Mouse (Mus musculus) gastrocnemius, adult 2 months (tissue): ENCODE data around the gene Stab2. TPM values are rescaled to one million over a fixed set of nuclear protein-coding genes. Genes with fewer than 3 reads are reported as not detected.
A peak's percentile ranks its signal among the peaks of the same experiment; 100 is the strongest.

Source experiments
- DNase-seq: peaks from one replicate; pipeline ENCODE4 v3.0.0; 2022
- H3K27ac ChIP-seq: fragments of 200-600 bp; 2 replicates; pipeline ENCODE4 v1.8.1; 2022; ENCODE audit warnings: mild to moderate bottlenecking
- H3K4me3 ChIP-seq: fragments of 200-600 bp; 2 replicates; pipeline ENCODE4 v1.8.1; 2022; ENCODE audit warnings: mild to moderate bottlenecking, moderate library complexity
- CTCF ChIP-seq: fragments of 200-600 bp; IDR thresholded peaks from 2 replicates; pipeline ENCODE4 v1.8.1; 2022; ENCODE audit warnings: antibody characterized with exemption, mild to moderate bottlenecking, moderate library complexity
- intact Hi-C: fragments of 180-260 bp; cut with DNase I; formaldehyde crosslinking; loops from one replicate; pipeline ENCODE4 v1.15.1; 2025
- total RNA-seq, 2 experiments: library from RNA; stranded (reverse); gene quantifications; 2 replicates each; pipeline ENCODE4 v1.2.3; 2021

Gene Stab2
- total RNA-seq, 2 experiments from 2014 or later: 0.84 to 4.5 TPM

GRCm38 (mm10) chr10:86971680-86972502, 35.9 kb downstream of the Stab2 start:
- intact Hi-C loops: loop anchor here (2.0 kb wide), 1 partner anchor 49 kb away; no protein-coding TSS in a partner anchor
- H3K27ac ChIP-seq: peak overlapping the region; percentile 83
- peak; percentile 74 for DNase-seq
- TF ChIP-seq CTCF: peak; percentile 85
- peak overlapping the region; percentile 68 for H3K4me3 ChIP-seq

GRCm38 (mm10) chr10:86969346-86969745, 38.5 kb downstream of the Stab2 start:
- intact Hi-C loops: no loop called here
- no peak overlapping the region for H3K4me3 ChIP-seq
- no peak for TF ChIP-seq CTCF
- no peak for DNase-seq
- H3K27ac ChIP-seq: no peak overlapping the region

DNA sequence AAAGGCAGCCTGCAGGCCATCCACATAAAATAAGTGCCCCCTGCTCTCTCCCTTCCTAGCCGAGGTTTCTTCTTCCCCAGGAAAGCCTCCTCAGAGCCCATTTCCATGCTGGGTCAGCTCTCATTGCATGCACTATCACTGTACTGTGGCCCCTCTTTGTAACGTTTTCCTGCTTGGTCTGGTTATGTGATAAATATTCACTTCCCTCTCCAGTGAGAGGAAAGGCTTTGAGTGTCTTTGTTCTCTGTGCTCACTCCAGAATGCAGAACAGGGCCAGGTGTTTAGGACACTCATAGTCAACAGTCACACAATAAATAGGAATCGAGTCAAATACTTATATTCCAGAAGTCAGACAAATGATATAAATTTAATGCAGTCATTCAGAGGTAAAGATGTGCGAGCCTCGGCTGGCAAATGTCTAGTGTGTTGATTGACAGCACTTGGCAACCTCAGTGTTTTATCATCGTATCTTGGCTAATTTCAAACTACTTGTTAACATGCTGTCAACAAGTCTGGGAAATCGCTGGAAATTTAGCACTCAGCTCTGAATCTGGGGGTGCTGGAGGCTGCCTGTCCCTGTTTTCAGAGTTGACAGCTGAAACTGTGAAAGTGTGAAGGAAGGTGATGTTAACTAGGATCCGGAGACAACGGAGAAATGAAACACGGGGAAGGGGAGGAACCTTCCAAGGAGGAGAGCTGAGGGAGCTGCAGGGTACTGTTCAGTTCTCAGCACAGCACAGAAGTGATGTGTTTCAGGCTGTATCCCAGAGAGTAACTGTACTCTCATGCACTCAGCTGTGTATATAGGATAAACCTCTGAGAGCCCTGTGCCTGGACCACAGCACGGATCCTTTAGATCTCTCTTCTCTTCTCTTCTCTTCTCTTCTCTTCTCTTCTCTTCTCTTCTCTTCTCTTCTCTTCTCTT, 46.0 kb downstream of the Stab2 start:
- intact Hi-C loops: no loop called here
- no peak overlapping the region for H3K27ac ChIP-seq
- H3K4me3 ChIP-seq: no peak overlapping the region
- no peak for TF ChIP-seq CTCF
- no peak for DNase-seq

DNA sequence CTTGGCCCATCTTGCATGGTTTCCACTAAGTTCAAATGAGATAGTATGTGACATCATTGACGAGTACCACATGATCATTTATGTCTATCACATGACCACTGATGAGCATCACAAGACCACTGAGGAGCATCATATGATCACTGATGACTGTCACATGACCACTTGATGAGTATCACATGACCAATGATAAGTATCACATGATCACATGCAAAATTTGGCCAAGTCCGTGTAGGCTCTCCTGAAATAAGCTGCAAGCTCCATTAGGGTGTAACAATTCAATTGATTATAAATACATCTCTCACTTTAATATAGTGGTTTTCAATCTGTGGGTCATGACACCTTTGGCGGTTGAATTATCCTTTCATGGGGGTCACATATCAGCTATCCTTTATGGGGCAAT, 52.5 kb downstream of the Stab2 start:
- Histone ChIP-seq H3K27ac (no peak overlapping the region), H3K4me3 (no peak overlapping the region)
- DNase-seq: no peak
- TF ChIP-seq CTCF: no peak
- intact Hi-C loops: no loop called here

DNA sequence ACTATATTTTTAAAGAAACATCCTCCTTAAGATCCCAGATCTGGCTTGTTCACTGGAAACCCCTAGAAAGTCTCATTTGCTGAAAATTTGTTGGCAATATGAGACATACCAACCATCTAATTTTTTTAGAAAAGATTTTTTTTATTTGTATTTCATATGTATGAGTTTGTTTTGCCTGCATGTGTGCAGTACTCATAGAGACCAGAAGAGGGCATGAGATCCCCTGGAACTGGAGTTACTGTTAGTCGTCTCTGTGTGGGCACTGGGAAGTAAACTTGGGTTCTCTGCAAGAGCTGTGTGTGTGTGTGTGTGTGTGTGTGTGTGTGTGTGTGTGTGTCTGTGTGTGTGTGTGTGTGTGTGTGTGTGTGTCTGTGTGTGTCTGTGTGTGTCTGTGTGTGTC, 55.1 kb downstream of the Stab2 start:
- peak; percentile 14; the same call in 1 of the 2 replicates for TF ChIP-seq CTCF
- intact Hi-C loops: no loop called here
- no peak for DNase-seq
- Histone ChIP-seq H3K27ac (no peak overlapping the region), H3K4me3 (no peak overlapping the region)

DNA sequence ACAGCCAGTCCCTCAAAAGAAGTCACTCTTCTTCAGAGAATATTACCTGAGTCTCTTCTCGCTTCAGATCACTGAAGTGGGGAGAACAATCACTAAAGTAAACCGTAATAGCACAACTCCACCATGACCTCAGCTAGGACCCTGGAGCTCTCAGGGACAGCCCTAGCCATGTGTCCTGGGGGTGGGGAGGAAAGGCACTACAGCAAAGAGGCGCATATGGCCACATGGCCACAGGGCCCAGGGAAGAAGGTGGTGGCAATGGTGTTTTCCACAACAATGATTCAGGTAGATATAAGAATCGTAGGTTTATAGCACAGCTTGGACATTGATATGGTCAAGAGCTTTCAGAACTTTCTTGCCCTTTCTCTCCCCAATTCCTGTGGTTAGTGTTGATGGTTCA, 57.0 kb downstream of the Stab2 start:
- Histone ChIP-seq H3K4me3 (no peak overlapping the region), H3K27ac (no peak overlapping the region)
- intact Hi-C loops: no loop called here
- no peak for TF ChIP-seq CTCF
- DNase-seq: no peak

DNA sequence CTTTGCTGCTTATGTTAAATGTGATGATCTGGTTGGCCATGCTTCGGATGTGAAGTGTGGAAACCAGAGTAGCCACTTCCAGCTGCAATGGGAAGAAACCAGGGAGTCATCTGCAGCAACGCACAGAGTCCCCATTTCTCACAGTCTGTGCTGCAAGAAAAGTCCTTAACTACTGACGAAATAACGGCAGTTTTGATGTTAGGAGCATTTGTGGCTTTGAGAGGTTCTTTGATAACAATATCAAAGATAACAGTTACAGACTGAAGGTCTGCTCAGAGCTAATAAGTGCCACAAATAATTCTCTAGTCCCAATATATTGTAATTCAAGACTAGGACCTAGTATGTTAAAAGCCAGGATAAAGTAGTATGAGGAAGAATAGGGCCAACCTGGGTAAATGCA, 57.9 kb downstream of the Stab2 start:
- Histone ChIP-seq H3K27ac (no peak overlapping the region), H3K4me3 (no peak overlapping the region)
- no peak for DNase-seq
- no peak for TF ChIP-seq CTCF
- intact Hi-C loops: no loop called here

DNA sequence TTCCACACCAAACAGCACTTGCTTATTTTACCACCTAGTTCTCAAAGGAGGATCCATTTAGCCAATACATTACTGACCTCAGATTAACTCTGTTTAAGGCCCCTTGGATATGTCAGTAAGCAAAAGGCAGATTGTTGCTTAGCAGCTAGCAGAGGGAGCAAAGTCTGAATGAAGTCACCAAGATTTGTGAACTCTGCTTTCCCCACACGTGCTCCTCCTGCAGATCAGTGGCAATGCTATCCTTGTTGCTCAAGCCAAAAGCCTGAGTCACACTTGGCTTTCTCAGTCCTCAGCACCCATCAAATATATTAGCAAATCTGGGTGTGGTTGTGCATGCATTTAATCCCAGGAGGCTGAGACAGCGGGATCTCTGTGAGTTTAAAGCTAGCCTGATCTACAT, 60.3 kb downstream of the Stab2 start:
- Histone ChIP-seq H3K27ac (no peak overlapping the region), H3K4me3 (no peak overlapping the region)
- intact Hi-C loops: no loop called here
- no peak for TF ChIP-seq CTCF
- no peak for DNase-seq

DNA sequence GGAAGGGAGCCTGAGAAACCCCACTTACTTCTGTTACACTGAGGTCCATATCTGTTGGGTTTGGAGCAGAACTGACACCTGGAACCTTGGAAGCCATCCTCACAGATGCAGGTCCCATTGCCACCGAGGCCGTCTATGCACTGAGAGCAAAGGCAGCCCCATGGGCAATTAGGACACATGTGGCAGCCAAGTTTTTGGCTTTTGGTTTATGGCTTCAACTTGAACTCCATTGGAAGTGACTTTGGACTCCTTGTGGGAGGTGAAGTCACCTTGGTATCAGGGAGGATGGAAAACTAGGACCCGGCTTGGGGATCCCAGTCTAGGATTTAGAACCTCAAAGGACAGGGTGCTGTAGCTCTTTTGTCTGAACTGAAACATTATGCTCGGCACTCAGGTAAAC, 67.2 kb downstream of the Stab2 start:
- intact Hi-C loops: no loop called here
- H3K4me3 ChIP-seq: no peak overlapping the region
- no peak overlapping the region for H3K27ac ChIP-seq
- no peak for DNase-seq
- TF ChIP-seq CTCF: no peak

GRCm38 (mm10) chr10:86934376-86934775, 73.4 kb downstream of the Stab2 start:
- Histone ChIP-seq H3K4me3 (no peak overlapping the region), H3K27ac (no peak overlapping the region)
- intact Hi-C loops: no loop called here
- DNase-seq: no peak
- no peak for TF ChIP-seq CTCF

GRCm38 (mm10) chr10:86933906-86934305, 73.9 kb downstream of the Stab2 start:
- Histone ChIP-seq H3K27ac (no peak overlapping the region), H3K4me3 (no peak overlapping the region)
- TF ChIP-seq CTCF: no peak
- intact Hi-C loops: no loop called here
- no peak for DNase-seq

DNA sequence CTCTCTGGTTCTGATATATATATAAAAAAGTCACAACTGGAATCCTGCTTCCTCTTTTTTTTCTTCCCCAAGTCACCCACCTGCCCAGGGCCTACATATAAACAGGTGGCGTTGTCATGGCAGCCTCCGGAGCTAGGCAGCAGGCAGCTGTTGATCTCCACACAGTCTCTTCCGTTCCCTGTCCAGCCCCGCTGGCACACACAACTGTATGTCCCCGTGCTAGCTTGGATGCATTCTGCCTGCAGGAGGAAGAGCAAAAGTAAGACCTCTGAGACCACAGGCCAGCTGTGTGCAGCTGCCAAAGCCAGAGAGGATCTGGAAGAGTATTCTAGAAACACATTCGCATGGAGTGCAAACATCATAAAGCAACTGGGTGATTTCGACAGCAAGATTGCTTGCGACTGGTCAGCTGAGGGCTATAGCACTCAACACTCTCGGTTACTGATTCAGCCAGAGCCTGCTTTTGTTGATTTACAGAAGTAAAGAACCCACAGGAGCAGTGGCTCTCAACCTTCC, 74.6 kb downstream of the Stab2 start:
- DNase-seq: peak; percentile 22

GRCm38 (mm10) chr10:86923602-86924001, 84.2 kb downstream of the Stab2 start:
- TF ChIP-seq CTCF: no peak
- Histone ChIP-seq H3K4me3 (no peak overlapping the region), H3K27ac (no peak overlapping the region)
- DNase-seq: no peak
- intact Hi-C loops: no loop called here

More for the DNA sequence above, 74.6 kb downstream of the Stab2 start:
- no peak for TF ChIP-seq CTCF
- intact Hi-C loops: no loop called here
- Histone ChIP-seq H3K4me3 (no peak overlapping the region), H3K27ac (no peak overlapping the region)
